Mouse (Mus musculus) fat pad, adult 2 months (tissue): ENCODE data around the gene Hnf1a.
"Not testable (repeated sequence)": the region's sequence is repeated elsewhere in the genome, so short reads cannot be mapped to it uniquely, and the experiment has no call there.

Experiments
- DNase-seq: peaks from one replicate; pipeline ENCODE4 v3.0.0-alpha.2; 2011; ENCODE audit warnings: low read depth, low spot score; ENCODE audit errors: extremely low read depth

The Hnf1a gene

DNA sequence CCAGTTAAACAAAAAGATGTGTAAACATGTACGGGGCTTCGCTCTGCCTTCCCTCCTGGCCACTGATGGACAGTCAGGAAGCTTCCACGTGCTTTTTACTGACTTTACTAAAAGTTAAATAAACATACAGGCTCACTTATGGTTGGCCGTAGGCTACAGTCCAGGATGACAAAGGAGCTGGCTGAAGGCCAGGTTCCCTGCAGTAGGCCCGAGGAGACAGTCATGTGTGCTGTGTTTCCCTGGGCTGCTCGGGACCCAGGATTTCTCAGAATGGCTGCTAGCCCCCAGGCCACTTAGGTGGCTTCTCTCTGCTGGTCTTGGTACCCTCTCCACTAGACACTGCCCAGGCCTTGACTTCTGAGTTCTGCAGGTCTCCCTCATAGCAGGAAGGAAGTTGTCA is 22.0 kb downstream of the Hnf1a start:
- no peak for DNase-seq

DNA sequence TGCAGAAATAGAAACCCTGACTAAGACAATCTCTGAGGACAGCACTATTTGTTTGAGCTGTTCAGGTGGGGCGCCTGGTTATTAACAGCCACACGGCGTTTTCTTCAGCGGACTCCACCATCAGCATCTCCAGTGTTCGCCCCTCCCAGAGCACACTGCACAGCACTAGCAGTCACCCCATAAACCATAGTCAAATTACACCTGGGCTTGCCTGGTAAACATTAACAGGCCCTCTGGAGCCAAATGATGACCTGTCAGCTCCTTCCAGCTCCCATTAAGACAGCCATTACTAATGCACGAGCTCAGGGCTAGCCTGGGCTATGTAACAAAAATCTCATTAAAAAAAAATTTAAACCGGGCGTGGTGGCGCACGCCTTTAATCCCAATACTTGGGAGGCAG is 25.8 kb downstream of the Hnf1a start:
- DNase-seq: no peak

DNA sequence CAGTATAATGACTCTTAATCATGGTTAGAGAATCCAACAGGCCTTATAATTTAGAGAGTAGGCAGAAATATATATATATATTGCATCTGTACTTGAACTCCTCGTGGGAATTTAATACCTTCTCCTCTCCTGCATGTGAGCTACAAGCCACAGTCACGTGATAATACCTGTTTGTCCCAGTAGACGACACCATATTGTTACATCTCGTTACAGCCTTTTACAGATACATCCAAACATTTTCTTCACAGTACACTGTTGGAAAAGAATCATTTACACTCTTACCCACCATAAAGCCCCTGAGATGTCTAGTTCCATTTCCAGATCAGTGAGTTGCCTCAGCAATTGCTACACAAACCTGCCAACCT is 28.1 kb downstream of the Hnf1a start:
- no peak for DNase-seq

DNA sequence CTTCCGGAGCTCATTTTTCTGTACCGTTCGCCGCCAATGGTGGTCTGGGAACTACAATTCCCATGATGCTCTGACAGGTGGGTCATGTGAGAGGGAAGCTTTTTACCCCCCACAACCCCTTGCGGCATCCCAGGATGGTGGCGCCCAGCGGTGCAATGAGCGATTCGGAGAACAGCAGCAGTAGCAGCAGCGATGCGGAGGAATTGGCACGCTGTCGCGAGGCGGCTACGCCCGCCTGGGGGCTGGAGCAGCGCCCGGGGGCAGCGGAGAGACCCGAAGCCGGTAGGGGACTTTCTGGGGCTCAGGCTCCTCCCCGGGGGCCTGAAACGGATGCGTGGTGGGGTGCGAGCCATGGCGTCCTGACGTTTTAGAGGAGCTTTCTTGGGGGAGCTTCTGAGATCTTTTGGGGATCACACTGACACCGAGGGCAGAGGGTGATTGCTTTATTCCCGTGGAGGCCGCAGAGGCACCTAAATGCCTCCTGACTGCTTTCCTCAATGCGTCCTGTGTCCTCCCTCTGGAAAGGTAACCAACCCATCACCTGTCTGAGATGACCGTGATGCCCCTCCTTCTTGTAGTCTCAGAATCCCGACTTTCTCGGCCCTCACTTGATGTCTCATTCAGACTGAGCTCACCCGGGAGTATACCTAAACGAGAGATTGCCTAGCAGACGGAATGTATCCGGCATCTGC is 28.7 kb downstream of the Hnf1a start, which contains the start of gene 2210016L21Rik:
Gene 2210016L21Rik (plus strand): TSS at position 85 of the 692 bp plus-strand sequence.
- DNase-seq: peak; percentile 10

DNA sequence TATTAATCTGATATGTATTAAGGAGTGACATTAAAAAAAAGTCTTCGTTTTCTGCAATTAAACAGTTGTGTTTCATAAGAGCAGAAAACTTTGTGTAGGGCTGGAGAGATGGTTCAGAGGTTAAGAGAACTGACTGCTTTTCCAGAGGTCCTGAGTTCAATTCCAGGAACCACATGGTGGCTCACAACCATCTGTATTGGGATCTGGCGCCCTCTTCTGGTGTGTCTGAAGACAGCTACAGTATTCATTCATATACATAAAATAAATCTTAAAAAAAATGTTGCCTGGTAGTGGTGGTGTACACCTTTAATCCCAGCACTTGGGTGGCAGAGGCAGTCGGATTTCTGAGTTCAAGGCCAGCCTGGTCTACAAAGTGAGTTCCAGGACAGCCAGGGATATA is 29.8 kb downstream of the Hnf1a start:
- DNase-seq: not testable (repeated sequence)

DNA sequence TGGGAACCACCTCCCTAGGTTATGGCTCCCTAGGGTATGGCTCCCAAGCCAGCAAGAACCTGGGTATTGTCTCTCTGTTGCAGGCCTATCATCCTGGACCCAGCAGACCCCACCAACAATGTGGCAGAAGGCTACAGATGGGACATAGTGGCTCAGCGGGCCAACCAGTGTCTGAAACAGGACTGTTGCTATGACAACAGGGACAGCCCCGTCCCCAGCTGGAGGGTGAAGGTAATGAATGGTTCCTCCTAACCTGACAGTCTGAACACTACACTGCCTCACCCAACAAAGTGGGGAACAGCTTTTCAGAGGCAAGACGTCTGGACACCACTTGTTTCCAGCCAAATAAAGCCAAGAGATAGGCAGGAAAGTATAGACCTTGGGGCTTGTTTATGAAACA is 35.1 kb downstream of the Hnf1a start:
- DNase-seq: no peak

DNA sequence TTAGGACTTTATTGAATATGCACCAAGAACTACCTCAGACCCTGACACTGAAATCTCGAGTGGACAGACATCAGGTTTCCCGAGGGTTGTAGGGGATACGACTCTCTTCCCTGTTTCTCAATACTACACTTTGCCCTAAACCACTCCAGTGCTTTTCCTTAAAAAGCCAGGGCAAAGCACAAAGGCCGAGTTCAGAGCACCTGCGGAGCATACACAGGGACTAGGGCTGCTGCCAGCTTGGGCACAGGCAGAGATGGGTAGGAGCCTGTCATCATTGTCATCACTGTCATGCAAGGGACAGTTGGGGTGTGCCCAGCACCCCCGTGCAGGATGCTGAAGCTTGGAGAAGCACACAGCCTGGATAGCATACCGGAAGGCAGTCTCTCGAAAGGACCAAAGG is 37.7 kb downstream of the Hnf1a start:
- no peak for DNase-seq

DNA sequence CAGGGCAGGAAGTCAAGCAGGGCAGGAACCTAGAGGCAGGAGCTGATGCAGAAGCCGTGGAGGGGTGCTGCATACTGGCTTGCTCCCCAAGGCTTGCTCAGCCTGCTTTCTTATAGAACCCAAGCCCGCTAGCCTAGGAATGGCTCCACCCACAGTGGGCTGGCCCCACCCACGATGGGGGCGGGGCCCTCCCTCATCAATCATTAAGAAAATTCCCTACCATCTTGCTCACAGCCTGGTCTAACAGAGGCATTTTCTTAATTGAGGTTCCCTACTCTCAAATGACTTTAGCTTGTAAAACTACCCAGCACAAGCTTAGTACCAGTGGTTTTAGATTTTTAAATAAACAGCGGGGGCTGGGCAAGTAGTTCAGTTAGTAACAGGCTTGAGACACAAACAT is 39.3 kb downstream of the Hnf1a start:
- no peak for DNase-seq

DNA sequence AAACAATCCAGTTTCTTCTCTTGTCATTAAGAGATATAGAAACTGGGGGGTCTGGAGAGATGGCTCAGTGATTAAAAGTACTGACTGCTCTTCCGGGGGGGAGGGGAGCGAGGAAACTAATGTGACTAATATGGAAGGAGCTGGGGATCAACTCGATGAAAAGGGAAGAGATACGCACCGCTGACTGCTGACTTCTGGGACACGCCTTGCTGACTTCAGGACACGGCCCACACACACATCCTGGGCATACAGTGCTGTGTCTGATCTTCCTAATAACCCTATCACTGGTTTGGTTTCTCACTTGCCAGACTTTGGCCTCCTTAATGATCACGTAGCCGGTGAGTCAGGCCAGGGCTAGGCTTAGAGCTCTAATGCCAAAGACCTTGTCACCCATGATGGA is 44.1 kb downstream of the Hnf1a start:
- no peak for DNase-seq

DNA sequence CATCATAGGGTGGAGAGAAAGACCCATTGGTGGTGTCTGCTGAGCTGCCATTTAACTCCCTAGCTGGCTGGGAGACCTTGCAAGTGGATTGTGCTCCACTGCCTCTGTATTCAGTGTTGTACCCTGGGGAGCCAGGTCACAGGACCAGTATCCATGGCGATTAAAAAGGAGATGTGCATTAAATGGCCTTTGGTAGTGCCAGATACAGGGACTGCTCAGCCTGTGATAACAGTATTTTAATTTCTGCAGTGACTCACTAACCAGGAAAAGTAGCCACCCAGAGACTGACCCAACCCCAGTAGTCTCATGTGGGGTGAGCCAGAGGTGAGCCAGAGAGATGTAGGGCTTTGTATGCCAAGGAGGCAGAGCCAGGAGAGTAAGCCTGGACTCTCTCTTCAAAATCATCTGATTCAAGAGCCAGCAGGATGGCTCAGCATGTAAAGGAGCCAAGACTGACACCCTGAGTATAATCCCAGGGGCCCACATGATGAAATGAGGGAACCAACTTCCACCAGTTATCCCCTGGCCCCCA is 44.7 kb downstream of the Hnf1a start:
- DNase-seq: no peak

DNA sequence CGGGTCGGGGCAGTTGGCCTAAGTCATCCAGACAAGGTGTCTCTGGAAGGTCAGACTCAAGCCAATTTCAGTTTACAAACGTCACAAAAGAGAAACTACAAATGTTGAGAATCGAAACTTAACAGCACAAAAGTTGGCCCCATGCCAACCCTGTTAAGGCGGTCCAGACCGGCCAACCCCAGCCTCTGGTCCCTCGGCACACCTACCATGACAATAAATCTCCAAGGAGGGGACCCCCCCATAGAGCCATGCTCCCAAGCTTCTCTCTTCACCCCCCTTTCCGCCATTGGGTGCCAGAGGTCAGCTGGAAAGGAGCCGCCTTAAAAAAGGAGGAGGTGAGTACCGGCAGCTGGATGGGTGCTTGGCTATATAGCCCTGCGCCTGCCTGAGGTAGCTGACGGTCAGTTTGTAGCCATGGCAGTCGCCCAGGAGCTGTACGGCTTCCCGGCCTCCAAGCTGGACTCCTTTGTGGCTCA is 47.9 kb downstream of the Hnf1a start, which contains the start of gene Oasl1:
Gene Oasl1 (plus strand): TSS at position 243 of the 476 bp plus-strand sequence.
- DNase-seq: no peak

DNA sequence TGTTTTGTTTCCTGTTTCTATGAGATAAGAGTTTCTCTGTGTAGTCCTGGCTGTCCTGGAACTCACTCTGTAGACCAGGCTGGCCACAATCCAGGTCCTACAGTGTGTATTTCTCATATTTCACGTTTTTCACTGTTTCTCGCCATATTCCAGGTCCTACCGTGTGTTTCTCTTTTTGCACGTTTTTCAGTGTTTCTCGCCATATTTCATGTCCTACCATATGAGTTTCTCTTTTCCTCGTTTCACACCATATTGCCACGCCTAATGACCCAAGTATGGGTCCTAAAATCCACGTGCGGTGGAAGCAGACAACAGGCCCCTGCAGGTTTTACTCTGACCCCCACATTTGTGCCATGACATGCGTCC is 48.5 kb downstream of the Hnf1a start:
- DNase-seq: peak; percentile 13

DNA sequence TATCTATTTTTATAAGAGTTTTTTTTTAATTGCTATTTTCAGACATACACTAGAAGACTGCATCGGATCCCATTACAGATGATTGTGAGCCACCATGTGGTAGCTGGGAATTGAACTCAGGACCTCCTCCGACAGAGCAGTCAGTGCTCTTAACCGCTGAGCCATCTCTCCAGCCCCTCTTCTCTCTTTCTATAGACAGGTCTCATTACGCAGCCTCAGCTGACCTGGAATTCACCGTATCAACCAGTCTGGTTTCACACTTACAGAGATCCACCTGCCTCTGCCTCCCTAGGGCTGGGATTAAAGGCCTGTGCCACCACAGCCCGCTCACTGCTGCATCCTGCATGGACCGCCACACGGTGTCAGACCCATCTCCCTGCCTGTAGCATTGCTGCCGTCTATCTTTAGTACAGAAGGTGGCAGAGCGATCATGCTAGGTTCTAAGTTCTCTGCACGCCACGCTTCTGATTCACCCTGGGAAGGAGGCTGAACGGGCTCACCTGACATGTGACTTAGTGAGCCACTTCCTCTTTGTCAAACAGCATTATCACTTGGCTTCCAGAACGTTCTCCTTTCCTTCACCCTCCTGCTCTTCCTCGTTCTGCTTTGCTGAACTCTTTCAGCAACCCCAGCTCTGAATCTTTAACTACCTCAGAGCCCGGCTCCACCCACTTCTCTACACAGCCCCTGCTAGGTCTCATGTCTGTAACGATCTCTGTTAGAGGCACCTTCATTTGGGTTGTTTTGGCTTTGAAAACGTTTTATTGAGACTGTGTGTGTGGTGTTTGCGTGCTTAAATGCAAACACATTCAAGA is 49.1 kb downstream of the Hnf1a start:
- DNase-seq: no peak

DNA sequence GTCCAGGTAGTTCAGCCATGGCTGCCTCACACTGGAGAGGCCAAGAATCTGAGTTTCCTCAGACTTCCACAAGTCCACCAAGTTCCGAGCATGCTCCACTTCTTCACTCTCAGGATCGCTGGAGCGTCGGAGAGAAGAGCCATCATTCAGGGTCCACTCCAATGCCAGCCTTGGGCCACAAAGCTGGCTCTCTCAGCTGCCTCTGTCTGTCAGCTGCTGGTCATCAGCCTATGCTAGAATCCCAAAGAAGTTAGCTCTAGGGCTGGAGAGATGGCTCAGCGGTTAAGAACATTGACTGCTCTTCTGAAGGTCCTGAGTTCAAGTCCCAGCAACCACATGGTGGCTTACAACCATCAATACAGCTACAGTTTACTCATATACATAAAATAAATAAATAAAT is 53.5 kb downstream of the Hnf1a start:
- not testable (repeated sequence) for DNase-seq

DNA sequence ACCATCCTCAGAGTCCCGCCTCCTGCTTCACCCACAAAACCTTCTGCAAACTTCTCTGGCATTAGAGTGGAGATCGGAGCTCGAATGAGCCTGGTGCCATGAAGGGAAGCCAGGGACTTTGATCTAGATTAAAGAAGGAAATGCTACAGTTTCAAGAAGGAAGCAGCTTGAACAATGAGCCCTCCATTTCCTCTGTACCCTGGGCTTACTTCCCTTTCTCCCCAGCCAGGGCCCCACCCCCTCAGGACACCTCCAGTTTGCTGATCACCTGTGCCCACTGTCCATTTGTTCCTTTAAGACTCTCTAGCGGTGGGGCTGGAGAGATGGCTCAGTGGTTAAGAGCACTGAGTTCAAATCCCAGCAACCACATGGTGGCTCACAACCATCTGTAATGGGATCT is 54.1 kb downstream of the Hnf1a start:
- DNase-seq: no peak

DNA sequence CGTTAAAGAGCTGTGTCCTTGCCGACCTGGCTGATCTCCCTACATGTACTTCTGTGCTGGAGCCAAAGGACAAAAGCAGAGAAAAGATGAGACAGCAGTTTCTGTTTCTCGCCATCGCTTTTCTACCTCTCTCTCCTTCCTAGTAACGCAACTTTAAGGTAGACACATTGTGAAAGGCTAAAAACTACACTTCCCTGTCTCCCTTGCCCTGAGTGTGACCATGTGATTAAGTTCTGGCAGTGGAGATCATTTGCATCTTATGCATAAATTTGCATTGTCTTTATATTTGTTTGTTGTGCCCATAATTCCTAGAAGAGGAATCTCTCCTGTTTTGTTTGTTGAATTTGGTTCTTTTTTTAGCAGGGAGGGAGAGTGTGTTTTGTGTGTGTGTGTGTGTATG is 55.0 kb downstream of the Hnf1a start:
- DNase-seq: no peak

DNA sequence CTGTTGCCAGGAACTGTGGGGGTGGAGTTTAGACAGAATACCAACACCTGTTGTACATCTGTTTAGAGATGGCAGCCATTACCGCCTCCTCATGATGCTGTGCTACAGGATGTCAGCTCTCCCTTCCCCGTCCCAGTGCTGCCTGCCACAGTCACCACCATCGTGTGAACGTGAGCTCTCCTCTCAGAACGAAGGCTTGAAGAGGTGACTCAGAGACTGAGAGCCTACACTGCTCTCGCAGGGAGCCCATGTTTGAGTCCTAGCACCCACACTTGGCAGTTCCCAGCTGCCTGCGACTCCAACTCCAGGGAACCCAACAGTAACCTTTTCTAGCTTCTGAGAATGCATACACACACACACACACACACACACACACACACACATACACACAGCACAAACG is 56.0 kb downstream of the Hnf1a start:
- no peak for DNase-seq

DNA sequence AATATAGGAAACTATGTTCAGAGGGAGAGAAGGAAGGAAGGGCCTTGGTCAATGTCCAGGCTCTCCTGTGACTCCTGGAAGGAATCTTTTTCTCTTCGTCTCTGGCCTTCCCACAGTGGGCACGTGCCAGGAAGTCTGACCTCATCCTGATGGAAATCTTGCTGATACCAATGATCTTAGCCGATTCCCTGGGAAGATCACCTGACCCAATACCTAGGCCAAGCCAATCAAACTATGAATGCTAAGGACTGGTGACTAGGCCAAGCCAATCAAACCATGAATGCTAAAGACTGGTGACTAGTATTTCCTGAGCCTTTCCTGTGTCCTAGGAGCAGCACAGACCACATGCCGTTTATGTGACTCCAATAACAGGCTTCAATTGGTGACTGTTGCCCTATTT is 57.2 kb downstream of the Hnf1a start:
- no peak for DNase-seq

DNA sequence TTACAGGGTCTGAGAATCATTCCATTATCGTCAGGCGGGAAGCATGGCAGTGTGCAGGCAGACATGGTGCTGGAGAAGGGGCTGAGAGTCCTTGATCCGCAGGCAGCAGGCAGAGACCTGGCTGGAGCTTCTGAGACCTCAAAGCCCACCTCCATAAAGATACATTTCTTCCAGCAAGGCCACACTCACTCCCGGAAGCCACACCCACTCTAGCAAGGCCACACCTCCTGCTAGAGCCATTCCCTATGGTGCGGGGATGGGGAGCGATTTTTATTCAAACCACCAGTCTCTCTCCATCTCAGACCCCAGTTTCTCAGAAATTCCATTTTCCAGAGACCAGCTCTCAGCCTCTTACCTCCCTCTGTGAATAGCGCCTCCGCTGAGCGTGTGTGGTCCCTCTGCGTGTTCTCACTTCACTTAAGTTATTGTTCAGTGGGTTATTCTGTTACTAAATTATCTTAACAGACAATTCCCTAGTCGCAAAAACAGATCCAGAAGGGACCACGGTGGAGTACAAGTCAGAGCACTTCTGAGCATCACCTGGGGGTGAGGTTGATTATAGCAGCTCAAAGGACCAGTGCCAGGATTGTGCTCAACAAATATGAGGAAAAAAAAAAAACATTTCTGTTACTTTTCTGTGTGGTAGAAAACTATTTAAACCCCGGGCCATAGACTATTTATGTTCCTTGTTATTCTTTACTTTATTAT is 62.1 kb downstream of the Hnf1a start:
- no peak for DNase-seq

DNA sequence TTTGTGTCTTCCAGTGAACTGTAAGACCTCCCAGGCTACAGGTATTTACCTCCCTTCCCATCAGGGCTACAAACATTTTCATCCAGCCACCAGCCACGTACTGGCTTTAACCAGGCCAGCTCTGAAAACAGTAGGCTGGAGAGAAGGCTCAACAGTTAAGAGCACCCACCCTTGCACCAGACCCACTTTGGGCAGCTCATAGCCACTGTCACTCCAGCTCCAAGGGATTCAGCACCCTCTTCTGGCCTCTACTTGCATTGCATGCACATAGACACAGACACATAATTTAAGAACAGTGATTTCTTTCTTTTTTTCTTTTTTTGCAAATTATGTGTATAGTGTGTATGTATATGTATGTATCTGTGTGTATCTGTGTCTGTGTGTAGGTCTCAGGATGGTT is 68.5 kb downstream of the Hnf1a start:
- DNase-seq: no peak
